Mouse (Mus musculus): ENCODE results near the gene Noct. TPM values are rescaled to one million over a fixed set of nuclear protein-coding genes. Genes with fewer than 3 reads are reported as not detected.

Noct gene
- total RNA-seq, 1 experiment: 53.4 TPM

DNA sequence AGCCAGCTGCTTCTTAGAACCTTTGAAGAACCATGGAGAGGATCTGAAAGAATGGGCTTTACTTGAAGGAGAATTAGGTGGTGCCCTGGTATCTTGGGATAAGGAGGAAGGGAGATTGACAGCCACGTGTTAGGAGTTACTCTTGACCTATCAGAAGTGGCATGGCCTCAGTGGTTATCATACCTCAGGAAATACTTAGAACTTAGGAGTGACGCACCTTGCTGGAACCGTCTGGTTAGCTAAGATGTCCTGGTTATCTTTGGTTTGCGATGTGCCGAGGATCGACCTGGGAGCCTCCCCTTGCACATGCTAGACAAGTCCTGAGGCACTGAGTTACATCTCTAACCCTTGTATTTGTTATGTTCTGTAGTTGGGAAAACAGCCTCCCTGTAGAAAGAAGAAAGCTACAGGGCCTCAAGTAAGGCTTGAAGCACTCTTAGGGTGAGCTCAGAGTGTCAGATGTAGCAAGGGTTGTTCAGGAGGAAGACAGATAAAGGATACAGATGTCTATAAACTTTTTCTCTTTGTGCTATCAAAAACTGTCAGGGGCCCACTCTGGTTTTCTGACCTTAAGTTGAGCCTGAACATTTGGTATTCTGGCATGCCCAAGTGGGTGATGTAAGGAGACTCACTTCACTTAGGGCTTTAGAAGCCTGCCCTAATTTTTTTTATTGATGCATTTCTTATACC lies 6.0 kb downstream of the Noct start:
- TF ChIP-seq ZC3H11A (IDR thresholded peaks at IDR 0.05; ENCODE audit: borderline replicate concordance, low read depth, low read length) (no peak), CHD2 (IDR thresholded peaks at IDR 0.05; ENCODE audit: low read depth, low read length) (no peak), HCFC1 (IDR thresholded peaks at IDR 0.05; ENCODE audit: borderline replicate concordance, insufficient read depth, low read length) (no peak), ZNF384 (IDR thresholded peaks at IDR 0.05; ENCODE audit: low read depth, low read length) (no peak), MAFK (IDR thresholded peaks at IDR 0.05; ENCODE audit: insufficient read depth, low read depth, low read length) (no peak)
- Histone ChIP-seq H3K27ac (ENCODE audit: insufficient read depth, low read depth, low read length, poor library complexity, severe bottlenecking) (no peak overlapping the region), H3K4me1 (ENCODE audit: control insufficient read depth in 2 of 2, insufficient read depth in 2 of 2, low read length in 2 of 2, poor library complexity in 1 of 2) (peaks cover 6 to 8% of the 10 kb centered on the region in 2 experiments; a peak in 3 of 4 replicates), H3K9me3 (ENCODE audit: control insufficient read depth, insufficient read depth, low read depth, low read length) (no peaks in the 10 kb centered on the region), H3K4me3 (ENCODE audit: insufficient read depth in 1 of 2, low read depth in 1 of 2, low read length in 2 of 2, poor library complexity in 1 of 2, severe bottlenecking in 1 of 2) (no peak overlapping the region), H3K9ac (ENCODE audit: insufficient read depth, low read depth, low read length, poor library complexity, severe bottlenecking) (no peak overlapping the region), H3K36me3 (ENCODE audit: control insufficient read depth, insufficient read depth, low read length, poor library complexity, severe bottlenecking) (peaks cover 9% of the 10 kb centered on the region)
- no peak for DNase-seq (ENCODE audit: low read depth, low spot score)
- in situ Hi-C loops (cut with MboI; ENCODE audit: low sequenced_read_pairs in 2 of 2, unreplicated experiment in 2 of 2): loop anchor here in 1 of 2 experiments (10.0 kb wide), 1 partner anchor 125 kb away; no protein-coding TSS in a partner anchor

DNA sequence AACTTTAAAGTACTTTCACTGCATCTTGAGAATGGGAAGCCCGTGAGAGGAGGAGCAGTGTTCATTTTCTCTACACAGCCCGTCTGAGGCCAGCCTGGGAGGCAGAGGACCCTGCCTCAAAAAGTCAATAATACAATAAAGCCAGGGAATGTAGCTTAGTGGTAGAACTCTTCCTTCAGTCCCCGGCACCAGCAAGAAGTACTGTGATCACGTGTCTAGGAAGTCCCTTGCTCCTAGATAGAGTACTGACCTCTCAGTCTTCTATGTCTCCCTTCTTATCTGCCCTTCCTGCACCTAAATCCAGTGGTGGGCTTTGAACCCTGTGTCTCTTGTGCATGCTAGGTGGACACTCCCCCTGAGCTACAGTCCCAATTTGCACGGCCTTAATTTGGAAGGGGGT lies 6.6 kb downstream of the Noct start:
- H3K9me3 ChIP-seq (ENCODE audit: control insufficient read depth, insufficient read depth, low read depth, low read length): no peaks in the 10 kb centered on the region
- H3K27ac ChIP-seq (ENCODE audit: insufficient read depth, low read depth, low read length, poor library complexity, severe bottlenecking): no peak overlapping the region
- H3K4me3 ChIP-seq (ENCODE audit: insufficient read depth in 1 of 2, low read depth in 1 of 2, low read length in 2 of 2, poor library complexity in 1 of 2, severe bottlenecking in 1 of 2): no peak overlapping the region
- no peak for DNase-seq (ENCODE audit: low read depth, low spot score)
- H3K4me1 ChIP-seq (ENCODE audit: control insufficient read depth in 2 of 2, insufficient read depth in 2 of 2, low read length in 2 of 2, poor library complexity in 1 of 2): peaks cover 6 to 8% of the 10 kb centered on the region in 2 experiments; a peak in 3 of 4 replicates
- H3K36me3 ChIP-seq (ENCODE audit: control insufficient read depth, insufficient read depth, low read length, poor library complexity, severe bottlenecking): peaks cover 9% of the 10 kb centered on the region
- TF ChIP-seq CHD2 (IDR thresholded peaks at IDR 0.05; ENCODE audit: low read depth, low read length): no peak
- no peak for TF ChIP-seq ZNF384 (IDR thresholded peaks at IDR 0.05; ENCODE audit: low read depth, low read length)
- no peak for TF ChIP-seq MAFK (IDR thresholded peaks at IDR 0.05; ENCODE audit: insufficient read depth, low read depth, low read length)
- TF ChIP-seq HCFC1 (IDR thresholded peaks at IDR 0.05; ENCODE audit: borderline replicate concordance, insufficient read depth, low read length): no peak
- TF ChIP-seq ZC3H11A (IDR thresholded peaks at IDR 0.05; ENCODE audit: borderline replicate concordance, low read depth, low read length): no peak
- H3K9ac ChIP-seq (ENCODE audit: insufficient read depth, low read depth, low read length, poor library complexity, severe bottlenecking): no peak overlapping the region
- in situ Hi-C loops (cut with MboI; ENCODE audit: low sequenced_read_pairs in 2 of 2, unreplicated experiment in 2 of 2): loop anchor here in 1 of 2 experiments (10.0 kb wide), 1 partner anchor 124 kb away; no protein-coding TSS in a partner anchor

DNA sequence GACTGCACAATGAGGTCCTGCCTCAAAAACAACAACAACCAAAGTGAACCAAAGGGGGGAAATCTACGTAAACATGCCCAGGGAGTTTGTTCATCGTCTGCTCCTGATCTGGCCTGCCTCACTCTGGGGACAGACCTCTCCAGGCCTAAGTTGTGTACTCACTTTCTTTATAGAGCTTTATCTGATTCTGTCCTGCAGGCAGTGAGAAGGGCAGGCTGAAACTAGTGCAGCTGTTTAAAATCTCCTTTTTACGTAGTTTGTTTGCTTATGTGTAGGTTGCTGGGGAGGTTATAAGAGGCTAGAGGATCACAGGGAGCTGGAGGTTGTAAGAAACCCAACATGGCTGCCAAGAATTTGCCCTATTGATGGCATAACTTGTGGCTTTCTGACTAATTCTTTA lies 7.3 kb downstream of the Noct start:
- Histone ChIP-seq H3K4me3 (ENCODE audit: insufficient read depth in 1 of 2, low read depth in 1 of 2, low read length in 2 of 2, poor library complexity in 1 of 2, severe bottlenecking in 1 of 2) (no peak overlapping the region), H3K9me3 (ENCODE audit: control insufficient read depth, insufficient read depth, low read depth, low read length) (no peaks in the 10 kb centered on the region), H3K4me1 (ENCODE audit: control insufficient read depth in 2 of 2, insufficient read depth in 2 of 2, low read length in 2 of 2, poor library complexity in 1 of 2) (peaks cover 9 to 10% of the 10 kb centered on the region in 2 experiments), H3K36me3 (ENCODE audit: control insufficient read depth, insufficient read depth, low read length, poor library complexity, severe bottlenecking) (peaks cover 9% of the 10 kb centered on the region), H3K9ac (ENCODE audit: insufficient read depth, low read depth, low read length, poor library complexity, severe bottlenecking) (no peak overlapping the region), H3K27ac (ENCODE audit: insufficient read depth, low read depth, low read length, poor library complexity, severe bottlenecking) (no peak overlapping the region)
- in situ Hi-C loops (cut with MboI; ENCODE audit: low sequenced_read_pairs in 2 of 2, unreplicated experiment in 2 of 2): loop anchor here in 1 of 2 experiments (10.0 kb wide), 1 partner anchor 123 kb away; no protein-coding TSS in a partner anchor
- TF ChIP-seq HCFC1 (IDR thresholded peaks at IDR 0.05; ENCODE audit: borderline replicate concordance, insufficient read depth, low read length): no peak
- no peak for TF ChIP-seq MAFK (IDR thresholded peaks at IDR 0.05; ENCODE audit: insufficient read depth, low read depth, low read length)
- TF ChIP-seq ZC3H11A (IDR thresholded peaks at IDR 0.05; ENCODE audit: borderline replicate concordance, low read depth, low read length): no peak
- no peak for TF ChIP-seq ZNF384 (IDR thresholded peaks at IDR 0.05; ENCODE audit: low read depth, low read length)
- no peak for TF ChIP-seq CHD2 (IDR thresholded peaks at IDR 0.05; ENCODE audit: low read depth, low read length)
- DNase-seq (ENCODE audit: low read depth, low spot score): no peak

DNA sequence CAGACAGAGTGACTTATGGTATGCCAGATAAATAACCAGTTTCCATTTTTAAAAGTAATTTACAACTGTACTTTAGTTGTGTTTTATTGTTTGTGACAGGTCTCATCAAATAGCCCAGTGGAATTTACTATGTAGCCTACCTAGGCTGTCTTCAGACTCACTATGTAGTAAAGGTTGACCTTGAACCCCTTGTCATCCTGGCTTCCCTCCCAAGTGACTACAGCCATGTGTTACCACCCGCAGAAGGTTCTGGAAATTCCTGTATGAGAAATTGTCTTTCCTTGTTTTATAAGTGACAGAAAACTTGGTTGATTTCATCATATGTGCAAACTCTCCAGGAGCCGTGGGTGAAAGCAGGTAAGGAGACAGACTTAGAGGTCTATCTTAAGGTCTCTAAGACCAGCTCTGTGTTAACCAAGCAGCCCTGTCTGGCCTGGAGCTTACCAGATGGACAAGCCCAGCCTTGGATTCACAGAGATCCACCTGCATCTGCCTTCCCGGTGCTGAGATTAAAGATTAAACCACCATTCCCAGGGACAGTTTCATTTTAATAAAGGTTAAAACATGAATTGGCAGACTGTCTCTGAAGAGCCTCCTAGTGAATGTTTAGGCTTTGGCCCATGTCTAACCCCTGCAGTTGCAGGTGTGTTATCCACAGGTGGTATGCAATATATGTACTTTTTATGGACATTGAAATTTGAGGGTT lies 8.1 kb downstream of the Noct start:
- no peaks in the 10 kb centered on the region for H3K9me3 ChIP-seq (ENCODE audit: control insufficient read depth, insufficient read depth, low read depth, low read length)
- H3K36me3 ChIP-seq (ENCODE audit: control insufficient read depth, insufficient read depth, low read length, poor library complexity, severe bottlenecking): peaks cover 9% of the 10 kb centered on the region
- DNase-seq (ENCODE audit: low read depth, low spot score): no peak
- no peak overlapping the region for H3K9ac ChIP-seq (ENCODE audit: insufficient read depth, low read depth, low read length, poor library complexity, severe bottlenecking)
- H3K27ac ChIP-seq (ENCODE audit: insufficient read depth, low read depth, low read length, poor library complexity, severe bottlenecking): no peak overlapping the region
- no peak overlapping the region for H3K4me3 ChIP-seq (ENCODE audit: insufficient read depth in 1 of 2, low read depth in 1 of 2, low read length in 2 of 2, poor library complexity in 1 of 2, severe bottlenecking in 1 of 2)
- TF ChIP-seq ZNF384 (IDR thresholded peaks at IDR 0.05; ENCODE audit: low read depth, low read length) (no peak), CHD2 (IDR thresholded peaks at IDR 0.05; ENCODE audit: low read depth, low read length) (no peak)
- H3K4me1 ChIP-seq (ENCODE audit: control insufficient read depth in 2 of 2, insufficient read depth in 2 of 2, low read length in 2 of 2, poor library complexity in 1 of 2): peaks cover 11 to 13% of the 10 kb centered on the region in 2 experiments
- in situ Hi-C loops (cut with MboI; ENCODE audit: low sequenced_read_pairs in 2 of 2, unreplicated experiment in 2 of 2): loop anchor here in 1 of 2 experiments (10.0 kb wide), 1 partner anchor 122 kb away; no protein-coding TSS in a partner anchor
